Mouse (Mus musculus) hindbrain, embryonic 11.5 days (tissue): ENCODE measurements around the gene Hic2. TPM values are rescaled to one million over a fixed set of nuclear protein-coding genes. Genes with fewer than 3 reads are reported as not detected.
A peak's percentile ranks its signal among the peaks of the same experiment; 100 is the strongest.

Experiments
- ATAC-seq: fragments of 200-750 bp; cut with Nextera tagmentation; 2 replicates; pipeline ENCODE4 v1.8.0; 2017; ENCODE audit warnings: mild to moderate bottlenecking, moderate TSS enrichment, moderate library complexity; ENCODE audit not compliant: low FRiP score
- DNase-seq: peaks from one replicate; pipeline ENCODE4 v3.0.0-alpha.2; 2015; ENCODE audit warnings: low spot score
- H3K27ac ChIP-seq: fragments of 300-500 bp; sonication (generic); 2 replicates; pipeline ENCODE4 v1.5.1; 2014; ENCODE audit warnings: mild to moderate bottlenecking, low read depth, low read length
- H3K27me3 ChIP-seq: fragments of 300-500 bp; sonication (generic); 2 replicates; pipeline ENCODE4 v1.6.1; 2014; ENCODE audit warnings: mild to moderate bottlenecking, low read length, moderate library complexity, mixed read lengths; ENCODE audit not compliant: control insufficient read depth, insufficient read depth
- H3K36me3 ChIP-seq: fragments of 300-500 bp; sonication (generic); 2 replicates; pipeline ENCODE4 v1.6.1; 2014; ENCODE audit warnings: mild to moderate bottlenecking, low read length, moderate library complexity, mixed read lengths; ENCODE audit not compliant: control insufficient read depth, insufficient read depth
- H3K4me1 ChIP-seq: fragments of 300-500 bp; sonication (generic); replicated peaks from 2 replicates; pipeline ENCODE4 v1.6.1; 2014; ENCODE audit warnings: low read length, mixed read lengths; ENCODE audit not compliant: control insufficient read depth, insufficient read depth
- H3K4me2 ChIP-seq: fragments of 300-500 bp; sonication (generic); replicated peaks from 2 replicates; pipeline ENCODE4 v1.6.1; 2014; ENCODE audit warnings: mild to moderate bottlenecking, low read depth, low read length
- H3K4me3 ChIP-seq: fragments of 300-500 bp; sonication (generic); 2 replicates; pipeline ENCODE4 v1.5.1; 2014; ENCODE audit warnings: low read depth, low read length
- H3K9ac ChIP-seq: fragments of 300-500 bp; sonication (generic); 2 replicates; pipeline ENCODE4 v1.6.1; 2014; ENCODE audit warnings: low read depth, low read length
- H3K9me3 ChIP-seq: fragments of 300-500 bp; sonication (generic); 2 replicates; pipeline ENCODE4 v1.6.1; 2016; ENCODE audit warnings: low read length; ENCODE audit not compliant: control insufficient read depth
- WGBS: fragments of 180-500 bp; shearing (Covaris S2); extraction: QIAGEN DNeasy Blood & Tissue Kit; methylation state at CpG from one replicate; pipeline ENCODE4 v1.1.7; 2014; 5-methylcytosine and 5-hydroxymethylcytosine counted together
- polyA plus RNA-seq: library from polyadenylated mRNA; unstranded; fragments of >200 nt; fragmentation: Nextera tagmentation; extraction: Ambion mirVana; gene quantifications from 2 replicates; pipeline ENCODE4 v1.2.1, GENCODE M21; 2014

Gene Hic2
- polyA plus RNA-seq, 1 experiment from 2014 or later, result 7.9 TPM

DNA sequence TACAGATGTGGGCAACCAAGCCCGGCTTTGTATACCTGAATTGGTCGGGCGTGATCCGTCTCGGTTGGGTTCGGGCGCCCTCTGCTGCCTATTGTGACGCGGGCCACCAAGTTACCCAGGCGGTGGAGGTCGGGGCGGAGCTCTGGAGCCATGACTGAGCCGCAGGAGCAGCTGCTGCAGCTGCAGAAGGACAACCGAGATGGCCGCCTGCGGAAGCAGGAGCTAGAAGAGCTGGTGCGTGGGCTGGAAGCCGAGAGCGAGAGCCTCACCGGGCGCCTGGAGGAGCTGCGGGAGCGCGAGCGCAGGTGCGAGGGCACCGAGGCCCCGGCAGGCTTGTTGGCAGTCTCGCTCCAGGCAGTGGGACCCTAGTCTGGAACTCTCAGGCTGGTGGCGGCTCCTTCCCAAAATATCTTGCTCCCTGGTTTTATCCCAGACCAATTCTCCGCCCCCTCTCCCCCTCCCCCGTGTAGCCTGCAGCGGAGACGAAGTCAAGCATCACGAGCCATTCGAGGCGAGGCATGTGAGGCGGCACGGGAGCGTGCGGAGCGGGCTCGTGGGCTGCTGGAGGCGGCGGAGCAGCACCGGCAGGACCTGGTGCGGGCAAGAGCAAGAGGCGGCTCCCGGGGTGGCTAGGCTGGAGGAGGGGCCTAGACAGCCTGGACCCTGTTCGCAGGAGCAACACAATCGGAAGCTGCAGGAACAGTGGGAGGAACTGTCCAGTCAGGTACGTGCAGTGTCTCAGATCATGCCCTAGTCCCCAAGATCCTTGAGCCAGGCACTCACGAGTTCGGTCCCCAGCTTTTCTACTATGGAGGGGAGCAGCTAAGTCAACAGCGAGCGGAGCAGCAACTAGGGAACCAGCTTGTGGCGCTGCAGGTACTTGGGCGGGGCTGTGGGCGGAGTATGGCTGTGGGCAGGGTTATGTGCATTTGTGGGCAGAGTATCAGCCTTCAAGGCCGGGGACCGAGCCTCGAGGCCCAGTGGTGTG, 43.1 kb downstream of the Hic2 start:
- peak overlapping the region; percentile 58; the same call in 1 of the 2 replicates for H3K27ac ChIP-seq
- under 1% methylated on average over 60 of the region's 62 CpGs for WGBS

DNA sequence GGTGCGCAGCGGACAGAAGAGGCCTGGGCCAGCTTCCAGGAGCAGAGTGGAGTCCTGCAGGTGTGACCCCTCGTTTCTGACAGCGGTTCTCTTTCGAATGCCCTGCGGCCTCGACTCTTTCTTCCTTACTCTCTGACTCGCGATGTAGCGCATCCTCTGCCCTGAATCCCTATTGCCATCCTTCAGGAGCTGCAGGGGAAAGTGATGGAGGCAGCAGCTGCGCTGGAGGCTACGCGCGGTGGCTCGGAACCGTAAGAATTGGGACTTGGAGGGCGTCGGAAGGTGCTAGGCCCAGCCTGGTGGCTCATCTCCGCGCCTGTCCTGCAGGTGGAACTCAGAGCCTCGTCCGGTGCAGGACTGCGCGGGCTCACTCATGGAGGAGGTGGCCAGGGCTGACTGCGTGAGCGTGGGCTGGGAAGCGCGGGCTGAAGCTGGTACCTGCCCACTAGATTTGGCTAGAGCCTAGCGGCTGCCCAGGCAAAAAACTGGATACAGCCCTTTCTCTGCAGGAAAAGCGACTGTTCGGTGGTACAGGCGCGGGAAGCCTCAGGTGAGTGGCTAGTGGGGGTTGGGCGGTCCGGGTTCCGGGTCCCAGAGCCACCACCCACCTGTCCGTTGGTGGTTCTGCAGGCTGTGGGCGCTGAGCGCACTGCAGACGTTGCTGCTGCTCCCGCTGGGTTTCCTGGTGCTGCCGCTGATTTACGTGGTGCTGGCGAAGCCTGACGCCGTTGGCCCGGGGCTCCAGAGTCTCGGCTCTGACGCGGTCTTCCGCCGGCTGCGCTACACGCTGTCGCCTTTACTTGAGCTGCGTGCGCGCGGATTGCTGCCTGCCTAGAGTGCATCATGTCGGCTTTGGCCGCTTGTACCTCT, 44.2 kb downstream of the Hic2 start:
- Histone ChIP-seq H3K36me3 (no peaks in the 10 kb centered on the region), H3K4me3 (peak overlapping the region; percentile 23; the same call in 1 of the 2 replicates), H3K9ac (no peak overlapping the region), H3K27ac (no peak overlapping the region), H3K27me3 (peaks cover 26% of the 10 kb centered on the region), H3K4me1 (peaks cover 11% of the 10 kb centered on the region), H3K9me3 (no peaks in the 10 kb centered on the region), H3K4me2 (peak overlapping the region; percentile 93)
- ATAC-seq, result peak; percentile 28; the same call in 1 of the 2 replicates
- 3% methylated on average over 61 of the region's 61 CpGs for WGBS
- DNase-seq, result peak; percentile 58

More for the DNA sequence above, 43.1 kb downstream of the Hic2 start:
- Histone ChIP-seq H3K36me3 (no peaks in the 10 kb centered on the region), H3K4me1 (peaks cover 11% of the 10 kb centered on the region), H3K27me3 (peaks cover 26% of the 10 kb centered on the region), H3K4me2 (peak overlapping the region; percentile 93), H3K9me3 (no peaks in the 10 kb centered on the region), H3K9ac (peak overlapping the region; percentile 59), H3K4me3 (peak overlapping the region; percentile 52)
- DNase-seq, result peak; percentile 94
- peak; percentile 93 for ATAC-seq

DNA sequence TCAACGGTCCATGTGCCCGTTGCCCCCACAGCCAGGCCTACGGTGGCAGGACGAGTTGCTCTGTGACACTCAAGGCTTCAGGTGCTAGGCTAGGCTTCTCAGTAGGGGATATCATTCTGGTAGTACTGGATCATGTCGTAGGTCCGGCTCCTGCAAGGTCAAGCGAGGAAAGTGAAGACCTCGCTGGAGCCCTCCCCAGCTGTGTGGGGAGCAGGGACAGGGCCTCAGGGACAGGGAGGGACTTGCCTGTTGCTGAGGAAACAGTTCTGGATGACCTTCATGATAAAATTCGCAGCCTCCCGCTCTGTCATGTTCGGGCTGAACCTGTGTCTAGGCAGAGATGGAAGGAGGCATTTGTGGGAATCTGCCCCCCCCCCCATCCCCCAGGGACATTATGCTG, 47.1 kb downstream of the Hic2 start:
- Histone ChIP-seq H3K4me3 (no peak overlapping the region), H3K9ac (no peak overlapping the region), H3K27ac (no peak overlapping the region), H3K36me3 (0 out of 2 replicates have a peak, but pooled peaks cover 5% of the 10 kb centered on the region), H3K4me2 (no peak overlapping the region), H3K4me1 (peaks cover 11% of the 10 kb centered on the region), H3K9me3 (no peaks in the 10 kb centered on the region), H3K27me3 (peaks cover 26% of the 10 kb centered on the region)
- no peak for DNase-seq
- WGBS, result 90% methylated on average over 11 of the region's 11 CpGs
- no peak for ATAC-seq

DNA sequence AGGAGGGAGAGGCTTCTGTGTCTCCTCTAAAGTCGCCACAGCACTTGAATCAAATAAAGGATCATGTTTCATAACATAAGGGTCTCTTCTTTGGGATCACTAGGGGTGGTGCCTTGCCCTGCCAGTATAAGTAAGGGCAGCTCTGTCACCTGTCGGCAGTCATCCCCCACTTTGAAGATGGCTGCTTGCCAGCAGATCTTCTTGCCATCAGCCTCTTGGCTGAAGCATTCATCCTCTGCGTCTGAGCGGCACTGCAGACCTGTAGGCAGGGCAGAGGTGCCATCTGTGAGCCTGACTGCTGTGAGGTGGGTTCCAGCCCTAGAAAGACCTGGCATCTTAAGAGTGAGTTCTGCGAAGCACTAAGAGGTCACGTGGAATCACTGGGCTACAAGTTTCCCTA, 49.8 kb downstream of the Hic2 start:
- H3K27me3 ChIP-seq, result peaks cover 11% of the 10 kb centered on the region
- H3K9ac ChIP-seq, result no peak overlapping the region
- no peak overlapping the region for H3K4me3 ChIP-seq
- H3K4me1 ChIP-seq, result no peaks in the 10 kb centered on the region
- ATAC-seq (no peak), DNase-seq (no peak)
- no peaks in the 10 kb centered on the region for H3K9me3 ChIP-seq
- no peak overlapping the region for H3K4me2 ChIP-seq
- 85% methylated on average over 6 of the region's 6 CpGs for WGBS
- peaks cover 5% of the 10 kb centered on the region; the same call in 1 of the 2 replicates for H3K36me3 ChIP-seq
- H3K27ac ChIP-seq, result no peak overlapping the region

DNA sequence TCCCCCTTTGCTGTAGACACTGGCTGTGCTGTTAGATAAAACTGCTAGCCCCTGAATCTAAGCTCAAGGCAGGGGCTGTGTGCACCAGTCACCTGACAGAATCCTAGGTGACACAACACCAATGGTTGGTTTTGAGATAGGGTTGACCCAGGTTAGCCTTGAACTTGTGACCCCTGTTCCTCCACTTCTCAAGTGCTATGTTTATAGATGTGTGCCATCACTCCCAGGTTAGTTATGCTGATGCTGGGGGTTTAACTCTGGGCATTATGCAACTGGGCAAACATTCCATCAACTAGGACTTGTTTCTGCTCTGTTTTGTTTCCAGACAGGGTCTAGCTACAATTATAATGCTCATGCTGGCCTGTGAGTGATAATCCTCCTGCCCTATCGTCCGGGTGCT, 53.7 kb downstream of the Hic2 start:
- Histone ChIP-seq H3K27ac (no peak overlapping the region), H3K27me3 (no peaks in the 10 kb centered on the region), H3K4me1 (no peaks in the 10 kb centered on the region), H3K36me3 (peaks cover 7% of the 10 kb centered on the region; the same call in 1 of the 2 replicates), H3K9ac (no peak overlapping the region), H3K4me3 (no peak overlapping the region), H3K9me3 (no peaks in the 10 kb centered on the region), H3K4me2 (no peak overlapping the region)
- 97% methylated on average over 2 of the region's 2 CpGs for WGBS
- ATAC-seq (no peak), DNase-seq (no peak)

DNA sequence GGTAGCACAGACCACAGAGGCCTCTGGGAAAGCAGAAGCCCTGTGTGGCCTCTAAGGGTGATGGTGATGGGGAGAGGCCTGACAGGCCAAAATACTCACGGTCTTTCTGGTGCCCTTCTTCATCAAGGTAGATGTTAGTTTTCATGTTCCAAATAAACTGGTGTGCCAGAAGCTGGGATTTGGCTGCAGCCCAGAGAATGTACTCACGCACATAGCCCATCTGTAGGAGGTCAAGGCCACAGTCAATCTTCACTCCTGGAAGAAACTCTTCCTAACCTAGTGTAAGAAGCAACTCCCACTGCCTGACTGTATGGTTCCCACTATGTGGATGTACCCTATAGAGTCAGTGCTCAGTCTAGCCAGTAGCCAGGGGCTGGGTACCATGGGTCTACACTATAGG, 57.6 kb downstream of the Hic2 start:
- no peak overlapping the region for H3K9ac ChIP-seq
- no peak overlapping the region for H3K4me2 ChIP-seq
- peaks cover 2% of the 10 kb centered on the region; the same call in 1 of the 2 replicates for H3K36me3 ChIP-seq
- ATAC-seq (no peak), DNase-seq (no peak)
- no peak overlapping the region for H3K27ac ChIP-seq
- H3K4me3 ChIP-seq, result no peak overlapping the region
- H3K9me3 ChIP-seq, result no peaks in the 10 kb centered on the region
- no peaks in the 10 kb centered on the region for H3K4me1 ChIP-seq
- H3K27me3 ChIP-seq, result no peaks in the 10 kb centered on the region
- WGBS, result 92% methylated on average over 2 of the region's 2 CpGs

DNA sequence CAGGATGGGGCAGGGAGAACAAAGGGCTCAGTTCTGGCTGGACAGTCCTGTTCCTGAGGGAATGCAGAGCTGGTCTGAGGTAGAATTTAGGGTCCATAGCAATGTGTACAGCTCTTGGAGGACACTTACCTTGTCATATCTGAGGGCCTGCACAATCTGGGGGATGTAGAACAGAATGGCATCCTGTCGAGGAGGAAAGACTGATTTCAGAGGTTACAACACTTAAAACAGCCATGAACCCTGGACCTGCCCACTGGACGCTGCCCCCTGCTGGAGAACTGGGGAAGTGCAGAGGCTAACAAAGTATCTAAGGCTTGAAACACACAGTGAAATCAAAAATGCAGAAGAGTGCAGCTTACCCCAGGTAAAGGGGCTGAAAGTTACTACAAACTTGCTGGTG, 59.4 kb downstream of the Hic2 start:
- no peaks in the 10 kb centered on the region for H3K27me3 ChIP-seq
- ATAC-seq (no peak), DNase-seq (peak; percentile 87)
- H3K27ac ChIP-seq, result no peak overlapping the region
- 10% methylated on average over 2 of the region's 2 CpGs for WGBS
- no peaks in the 10 kb centered on the region for H3K9me3 ChIP-seq
- H3K4me3 ChIP-seq, result no peak overlapping the region
- 0 out of 2 replicates have a peak, but pooled peaks cover 2% of the 10 kb centered on the region for H3K36me3 ChIP-seq
- H3K4me2 ChIP-seq, result no peak overlapping the region
- no peaks in the 10 kb centered on the region for H3K4me1 ChIP-seq
- no peak overlapping the region for H3K9ac ChIP-seq

DNA sequence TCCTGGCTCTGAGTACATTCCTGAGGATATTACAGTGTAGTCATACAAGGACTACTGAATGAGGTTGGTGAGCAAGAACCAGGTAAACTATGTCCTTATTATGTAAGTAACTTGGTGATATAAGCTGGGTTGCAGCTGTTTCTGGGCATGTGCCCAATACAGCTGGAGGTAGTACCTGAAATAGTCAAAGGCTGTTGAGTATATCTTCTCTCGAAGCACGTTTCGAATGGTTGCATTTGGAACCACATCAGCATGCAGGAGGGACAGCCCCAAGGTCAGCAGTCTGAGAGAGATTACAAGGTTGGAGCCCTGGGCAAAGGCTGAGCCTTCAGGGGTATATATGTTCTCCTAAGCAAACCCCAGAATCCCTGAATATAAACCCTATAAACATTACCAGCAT, 67.4 kb downstream of the Hic2 start:
- ATAC-seq, result no peak
- Histone ChIP-seq H3K9ac (no peak overlapping the region), H3K27me3 (no peaks in the 10 kb centered on the region), H3K27ac (no peak overlapping the region), H3K4me2 (no peak overlapping the region), H3K36me3 (no peaks in the 10 kb centered on the region), H3K4me1 (no peaks in the 10 kb centered on the region), H3K9me3 (no peaks in the 10 kb centered on the region), H3K4me3 (no peak overlapping the region)
- WGBS, result 86% methylated on average over 3 of the region's 3 CpGs
- DNase-seq, result no peak
